Mouse (Mus musculus): ENCODE data around the gene Lmbrd1.
"Not testable (repeated sequence)": the region's sequence is repeated elsewhere in the genome, so short reads cannot be mapped to it uniquely, and the experiment has no call there.

The Lmbrd1 gene

GRCm38 (mm10) chr1:24720209-24720608, 41.8 kb downstream of the Lmbrd1 start:
- no peak for DNase-seq (ENCODE audit: low read depth, low spot score)

- DNase-seq (ENCODE audit: low read depth, low spot score): no peak
These were observed 51.4 kb downstream of the Lmbrd1 start for GRCm38 (mm10) chr1:24729784-24730183.

GRCm38 (mm10) chr1:24732286-24732685, 53.9 kb downstream of the Lmbrd1 start:
- no peak for DNase-seq (ENCODE audit: low read depth, low spot score)

GRCm38 (mm10) chr1:24734866-24735265, 56.4 kb downstream of the Lmbrd1 start:
- DNase-seq (ENCODE audit: low read depth, low spot score): no peak

- DNase-seq (ENCODE audit: low read depth, low spot score): no peak
These were observed 62.5 kb downstream of the Lmbrd1 start for GRCm38 (mm10) chr1:24740903-24741302.

- no peak for DNase-seq (ENCODE audit: low read depth, low spot score)
These were observed 63.1 kb downstream of the Lmbrd1 start for GRCm38 (mm10) chr1:24741552-24741951.

- no peak for DNase-seq (ENCODE audit: low read depth, low spot score)
These were observed 64.9 kb downstream of the Lmbrd1 start for GRCm38 (mm10) chr1:24743191-24743924.

- DNase-seq (ENCODE audit: low read depth, low spot score): no peak
These were observed 74.3 kb downstream of the Lmbrd1 start for GRCm38 (mm10) chr1:24752715-24753114.

- no peak for DNase-seq (ENCODE audit: low read depth, low spot score)
These were observed 80.1 kb downstream of the Lmbrd1 start for GRCm38 (mm10) chr1:24758516-24758915.

GRCm38 (mm10) chr1:24766466-24766865, 88.0 kb downstream of the Lmbrd1 start:
- DNase-seq (ENCODE audit: low read depth, low spot score): no peak

- not testable (repeated sequence) for DNase-seq (ENCODE audit: low read depth, low spot score)
These were observed 88.8 kb downstream of the Lmbrd1 start for GRCm38 (mm10) chr1:24767197-24767596.

- DNase-seq (ENCODE audit: low read depth, low spot score): no peak
These were observed 95.2 kb downstream of the Lmbrd1 start for GRCm38 (mm10) chr1:24773642-24774041.

- no peak for DNase-seq (ENCODE audit: low read depth, low spot score)
These were observed 98.1 kb downstream of the Lmbrd1 start for GRCm38 (mm10) chr1:24776576-24776975.

GRCm38 (mm10) chr1:24793168-24793567, 114.7 kb downstream of the Lmbrd1 start:
- no peak for DNase-seq (ENCODE audit: low read depth, low spot score)

GRCm38 (mm10) chr1:24807971-24808370, 129.5 kb downstream of the Lmbrd1 start:
- DNase-seq (ENCODE audit: low read depth, low spot score): not testable (repeated sequence)
